Mouse (Mus musculus) R1 (cell line): ENCODE data around the gene Chek1.

ENCODE experiments used
- DNase-seq: peaks from one replicate; pipeline ENCODE4 v3.0.0-alpha.2; 2018; ENCODE audit warnings: low read depth, low spot score

The Chek1 gene

DNA sequence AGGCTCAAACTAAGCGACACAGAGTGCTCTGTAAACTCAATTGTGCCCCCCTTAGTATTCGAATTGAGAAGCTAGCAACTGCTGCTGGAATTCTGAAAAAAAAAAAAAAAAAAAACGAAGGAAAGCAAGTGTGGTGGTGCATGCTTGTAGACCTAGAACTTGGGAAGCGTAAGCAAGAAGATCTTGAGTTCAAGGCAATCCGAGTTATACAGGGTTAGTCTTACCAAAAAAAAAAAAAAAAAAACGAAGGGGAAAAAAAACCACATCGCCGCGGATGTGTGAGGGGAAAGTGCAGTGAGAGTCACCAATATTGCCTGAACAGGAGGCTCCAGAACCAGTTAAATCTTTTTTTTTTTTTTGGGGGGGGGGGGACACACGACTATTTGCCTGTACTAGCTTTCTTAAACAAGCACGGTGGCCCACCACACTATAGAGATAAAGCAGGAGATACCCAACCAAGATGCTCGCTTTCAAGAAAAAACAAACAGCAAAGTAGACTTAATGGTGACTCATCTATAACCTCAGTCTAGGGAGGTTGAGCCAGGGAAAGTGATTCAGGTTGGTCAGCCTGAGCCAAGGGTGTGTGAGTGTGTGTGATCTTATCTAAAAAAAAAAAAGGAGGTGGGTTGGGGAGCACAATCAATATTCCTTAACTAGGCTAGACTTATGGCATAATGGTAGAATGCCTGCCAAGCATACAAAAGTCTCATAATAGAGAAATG, at the start of gene Chek1:
Chek1 (minus strand) TSS at position 32 of the 722 bp plus-strand sequence.
- DNase-seq = peak; percentile 28

DNA sequence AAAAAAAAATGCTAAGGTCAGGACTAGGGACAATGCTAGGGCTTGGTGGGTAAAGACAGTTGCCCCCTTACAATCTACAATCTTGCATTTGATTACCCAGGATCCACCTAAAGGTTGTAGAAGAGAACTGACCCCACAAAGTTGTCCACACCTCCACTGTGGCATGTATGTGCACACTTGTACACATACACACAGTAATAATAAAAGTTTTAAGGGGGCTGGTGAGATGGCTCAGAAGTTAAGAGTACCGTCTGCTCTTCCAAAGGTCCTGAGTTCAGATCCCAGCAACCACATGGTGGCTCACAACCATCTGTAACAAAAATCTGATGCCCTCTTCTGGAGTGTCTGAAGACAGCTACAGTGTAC, 42.2 kb upstream of the Chek1 start:
- no peak for DNase-seq

- no peak for DNase-seq
Observed at GRCm38 (mm10) chr9:36768156-36769047, 41.5 kb upstream of the Chek1 start.

DNA sequence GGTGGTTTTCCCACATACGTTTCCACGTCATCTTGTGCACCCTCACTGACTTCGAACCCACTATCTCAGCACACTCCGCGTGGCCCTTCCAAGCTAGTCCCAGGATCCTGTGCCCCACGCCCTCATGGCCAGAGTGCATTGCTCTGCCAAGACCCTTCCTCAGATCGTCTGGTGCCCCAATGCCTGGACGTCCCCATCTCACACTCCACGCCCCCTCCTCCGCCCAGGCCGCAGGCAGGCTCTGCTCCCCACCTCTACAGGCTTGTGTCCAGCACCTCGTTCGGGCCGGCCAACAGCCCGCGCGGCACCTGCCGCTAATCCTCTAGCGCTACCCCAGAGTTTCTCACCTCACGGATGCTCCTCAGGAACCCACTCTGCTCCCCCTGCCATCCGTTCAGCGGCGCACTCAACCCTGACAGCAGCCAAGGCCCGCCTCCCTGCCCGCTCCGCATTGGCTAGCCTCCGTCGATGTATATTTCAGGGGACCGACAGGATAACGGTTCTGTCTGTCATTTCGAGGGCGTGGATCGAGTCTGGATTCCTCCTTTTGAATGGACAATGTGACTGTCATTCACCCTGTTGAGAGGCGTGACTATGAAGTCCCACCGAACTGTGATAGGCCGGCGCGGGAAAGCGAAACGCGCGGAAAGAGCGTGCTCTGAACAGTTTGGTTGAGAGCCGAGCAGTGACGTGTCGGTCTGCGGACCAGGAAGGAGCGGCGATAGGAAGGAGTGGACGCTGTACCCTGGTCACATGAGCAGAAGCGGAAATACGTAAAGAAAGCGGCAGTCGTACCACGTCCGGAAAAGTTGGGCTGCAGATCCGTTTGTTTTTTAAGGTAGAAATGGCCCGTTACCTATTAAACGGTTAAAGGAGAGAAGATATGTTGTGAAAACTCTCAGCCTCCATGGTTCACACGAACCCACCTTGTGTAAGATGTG, 40.6 kb upstream of the Chek1 start, which contains the start of gene Stt3a:
Stt3a (minus strand) TSS at position 477 of the 941 bp plus-strand sequence.
- DNase-seq = peak; percentile 100

- no peak for DNase-seq
Observed at GRCm38 (mm10) chr9:36764378-36764777, 37.5 kb upstream of the Chek1 start.

GRCm38 (mm10) chr9:36726131-36727033, 483 bp downstream of the Chek1 start:
- peak; percentile 97 for DNase-seq

DNA sequence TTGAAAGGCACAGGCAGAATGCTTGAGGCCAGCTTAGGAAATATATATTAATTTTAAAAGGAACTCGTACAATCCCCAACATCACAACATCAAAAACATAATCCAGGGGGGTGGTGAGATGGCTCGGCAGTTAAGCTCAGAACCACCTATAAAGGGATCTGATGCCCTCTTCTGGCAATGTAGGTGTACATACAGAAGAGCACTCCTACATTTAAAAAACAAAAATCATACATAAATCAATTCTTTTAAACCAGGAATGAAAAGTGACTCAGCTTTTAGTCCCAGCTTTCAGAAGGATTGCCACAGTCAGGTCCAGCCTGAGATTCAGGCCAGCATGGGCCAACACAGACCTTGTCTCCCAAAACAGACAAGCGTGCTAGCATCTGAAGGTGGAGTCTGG, 10.2 kb downstream of the Chek1 start:
- DNase-seq = peak; percentile 27

DNA sequence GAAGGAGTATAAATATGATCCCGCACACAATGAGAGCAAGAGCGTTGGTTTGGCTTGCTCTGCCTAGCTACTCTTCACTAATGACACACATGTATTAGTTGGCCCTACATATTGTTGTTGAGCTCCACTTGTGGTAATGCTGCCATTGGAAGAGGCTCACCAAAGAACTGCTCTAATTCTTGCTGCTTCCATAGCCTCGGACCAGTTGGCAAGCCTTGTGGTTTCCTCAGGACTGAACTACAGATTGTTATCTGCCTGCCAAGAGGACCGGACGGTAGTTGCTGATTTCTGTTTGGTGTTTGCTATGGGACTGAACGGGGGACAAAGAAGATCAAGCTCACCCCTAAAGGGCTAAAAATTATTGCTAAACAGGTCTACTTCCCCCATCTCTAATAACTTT, 19.6 kb downstream of the Chek1 start:
- no peak for DNase-seq

DNA sequence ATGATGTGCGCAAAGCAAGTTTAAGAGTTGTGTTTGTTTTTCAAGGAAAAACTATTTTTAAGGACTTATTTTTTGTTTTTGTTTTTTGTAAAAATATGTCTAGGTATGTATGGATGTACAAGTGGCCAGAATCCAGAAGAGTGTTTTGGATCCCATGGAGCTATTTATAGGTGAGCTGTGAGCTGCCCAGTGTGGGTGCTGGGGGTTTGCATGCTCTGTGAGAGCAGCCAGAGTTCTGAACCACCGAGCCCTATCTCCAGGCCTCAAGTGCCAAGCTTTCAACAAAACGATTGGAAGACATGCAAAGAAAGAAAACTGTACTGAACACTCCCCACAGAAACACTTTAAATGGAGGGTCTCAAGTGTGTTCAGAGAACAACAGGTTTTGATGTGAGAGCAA, 20.9 kb downstream of the Chek1 start:
- no peak for DNase-seq

DNA sequence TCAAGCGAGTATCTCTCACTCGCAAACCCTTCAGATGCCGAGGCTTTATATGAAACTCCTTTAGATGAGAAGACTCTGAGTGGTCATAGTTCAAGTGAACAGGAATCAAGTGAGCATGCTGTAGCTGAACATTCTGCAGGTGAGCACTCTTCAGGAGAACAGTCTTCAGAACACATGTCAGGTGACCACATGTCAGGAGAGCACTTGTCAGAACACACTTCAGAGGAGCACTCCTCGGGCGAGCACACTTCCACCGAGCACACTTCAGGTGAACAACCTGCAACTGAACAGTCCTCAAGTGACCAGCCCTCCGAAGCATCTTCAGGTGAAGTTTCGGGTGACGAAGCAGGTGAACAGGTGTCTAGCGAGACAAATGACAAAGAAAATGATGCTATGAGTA, 32.6 kb downstream of the Chek1 start:
- DNase-seq = no peak

GRCm38 (mm10) chr9:36692920-36693319, 33.9 kb downstream of the Chek1 start, which contains the start of gene Acrv1:
Gene Acrv1, plus strand, starts transcription at chr9:36693220.
- no peak for DNase-seq

GRCm38 (mm10) chr9:36687329-36687728, 39.5 kb downstream of the Chek1 start:
- peak; percentile 44 for DNase-seq

DNA sequence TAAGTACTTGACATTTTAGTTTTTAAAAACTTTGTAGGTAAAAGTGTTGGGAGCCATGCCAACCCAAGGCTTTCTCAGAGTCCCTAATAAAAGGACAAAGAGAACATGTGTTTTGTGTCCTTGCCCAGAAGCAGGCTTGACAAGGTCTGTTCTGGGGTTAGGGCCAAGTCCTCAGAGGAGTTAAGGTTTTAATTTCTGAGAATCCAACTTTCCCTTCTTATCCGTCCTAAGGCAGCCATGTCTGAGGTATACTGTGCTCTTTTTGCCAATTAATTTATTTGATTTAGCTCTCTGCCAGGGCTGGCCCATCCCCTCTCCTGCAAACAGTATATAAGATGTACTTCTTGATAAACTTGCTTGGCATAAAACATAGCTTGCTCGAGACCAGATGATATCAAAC, 45.4 kb downstream of the Chek1 start:
- DNase-seq = no peak
